Mouse (Mus musculus) adrenal gland, adult 18-20 months (tissue): Measurements from ENCODE around the gene Dph6. TPM values are rescaled to one million over a fixed set of nuclear protein-coding genes. Genes with fewer than 3 reads are reported as not detected.
"Not testable (repeated sequence)": the region's sequence is repeated elsewhere in the genome, so short reads cannot be mapped to it uniquely, and the experiment has no call there.

ENCODE experiments used
- DNase-seq, 2 experiments: peaks; one replicate each; pipeline ENCODE4 v3.0.0; 2021 to 2022; ENCODE audit warnings: low spot score in 2 of 2
- long read RNA-seq, 2 experiments: library from polyadenylated mRNA; stranded (forward); transcript quantifications; one replicate each; pipeline ENCODE4 v2.0.0; 2021
- total RNA-seq, 2 experiments: library from RNA; stranded (reverse); gene quantifications; 1 replicate in 1 of 2; 2 replicates in 1 of 2; pipeline ENCODE4 v1.2.3; 2021

The Dph6 gene
- 10 to 100 TPM; 12.6 to 17.6 TPM for total RNA-seq
- long read RNA-seq, experiment 1, transcript Dph6-203 (9 exons, 2,734 nt), result major isoform, 7 of 9 reads
- long read RNA-seq, experiment 1, partial matches to known transcripts, result 0 of 9 reads
- long read RNA-seq, experiment 1, other reads (novel, unspliced or antisense), result 2 of 9 reads
- long read RNA-seq, experiment 2, partial matches to known transcripts, result 0 of 9 reads
- long read RNA-seq, experiment 2, other reads (novel, unspliced or antisense), result 4 of 9 reads

DNA sequence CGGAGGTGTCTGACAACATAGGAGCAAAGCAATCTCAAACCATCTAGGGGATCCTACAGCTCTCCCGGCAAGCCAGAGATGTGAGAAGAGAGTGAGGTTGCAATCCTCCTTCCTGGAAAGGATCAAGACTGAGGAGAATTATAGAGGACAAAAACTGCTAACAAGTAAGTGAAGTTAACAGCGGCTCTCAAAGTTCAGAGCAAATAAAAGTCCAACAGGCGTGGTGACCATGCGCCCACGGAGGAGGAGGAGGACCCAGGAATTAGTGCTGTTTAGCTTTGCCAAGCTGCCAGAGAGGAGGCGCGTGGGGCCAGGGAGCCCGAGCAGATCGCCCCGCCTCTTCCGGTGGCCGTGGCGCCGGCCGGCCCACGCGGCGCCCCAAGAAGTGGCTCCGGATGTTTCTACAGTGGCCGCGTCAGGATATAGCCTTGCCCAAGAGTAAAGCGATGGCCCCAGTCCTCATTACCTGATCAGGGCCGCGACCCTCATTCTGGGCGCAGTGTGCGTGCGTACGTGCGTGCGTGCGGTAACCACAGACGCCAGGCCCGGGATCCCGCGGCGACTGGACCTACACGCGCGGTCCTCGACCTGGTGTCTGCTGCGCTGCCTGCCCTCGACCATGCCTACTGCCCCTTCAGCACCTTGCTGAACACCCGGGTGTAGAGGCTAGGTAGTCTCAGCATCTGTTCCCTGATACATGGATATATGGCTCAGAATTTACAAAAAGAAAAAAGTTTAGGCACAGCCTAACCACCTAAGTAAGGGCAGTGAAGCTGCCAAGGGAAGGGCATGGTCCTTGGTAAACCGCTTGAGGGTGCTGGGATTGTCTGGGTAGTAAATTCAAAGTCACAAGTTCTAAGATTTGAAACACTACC, at the start of gene Dph6:
TSS of gene Dph6 (minus strand) at position 600 of the 875 bp plus-strand sequence.
- DNase-seq, result peak; percentile 75 to 78

DNA sequence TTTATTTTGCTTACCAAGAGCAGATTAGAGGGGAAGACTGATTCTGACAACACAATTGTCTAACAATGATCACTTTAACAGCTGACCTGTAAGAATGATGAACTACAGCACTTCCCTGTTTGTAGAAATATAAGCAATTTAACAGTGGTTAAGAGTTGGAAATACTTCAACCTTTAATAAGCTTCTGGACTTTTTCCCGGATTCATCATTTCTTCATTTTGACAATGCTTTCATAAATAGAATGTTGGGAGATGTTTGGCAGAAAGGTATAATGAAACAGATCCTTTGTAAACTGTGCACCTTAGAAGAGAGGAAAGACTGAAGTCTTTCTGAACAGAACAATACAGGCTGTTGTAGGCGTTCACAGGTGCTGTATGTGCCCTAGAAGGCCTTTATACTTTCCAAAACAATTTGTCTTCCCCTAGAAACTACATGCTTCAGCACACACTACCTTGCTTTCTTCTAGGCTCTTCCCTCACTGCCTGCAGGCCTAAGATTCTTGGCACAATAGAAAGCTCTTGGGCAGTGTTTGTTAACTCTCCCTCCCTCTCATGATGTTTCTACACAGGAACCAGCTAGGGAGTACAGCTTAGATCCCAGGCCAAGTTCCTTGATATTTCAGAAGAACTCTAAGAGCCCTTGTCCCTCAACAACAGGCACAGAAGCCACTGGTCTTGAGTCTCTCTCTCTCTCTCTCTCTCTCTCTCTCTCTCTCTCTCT, 46.4 kb upstream of the Dph6 start:
- no peak for DNase-seq

DNA sequence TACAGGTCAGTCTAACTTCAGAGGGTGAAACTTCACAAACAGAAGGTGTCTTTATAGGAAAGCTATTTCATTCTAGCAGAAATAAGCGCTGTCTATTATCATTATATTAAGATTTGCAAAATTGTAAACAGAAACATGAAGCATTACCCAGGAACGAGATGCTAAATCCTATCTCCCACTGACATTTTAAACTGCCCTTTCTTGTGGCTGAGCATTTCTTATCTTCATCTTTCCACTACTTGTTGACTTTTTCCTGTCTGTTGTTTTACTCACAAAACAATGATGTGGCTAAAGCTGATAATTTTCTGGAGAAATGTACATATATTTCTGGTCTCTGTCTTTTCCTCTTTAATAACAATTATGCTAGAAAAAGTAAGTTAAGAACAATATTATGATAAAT, 36.8 kb upstream of the Dph6 start:
- DNase-seq, result no peak

DNA sequence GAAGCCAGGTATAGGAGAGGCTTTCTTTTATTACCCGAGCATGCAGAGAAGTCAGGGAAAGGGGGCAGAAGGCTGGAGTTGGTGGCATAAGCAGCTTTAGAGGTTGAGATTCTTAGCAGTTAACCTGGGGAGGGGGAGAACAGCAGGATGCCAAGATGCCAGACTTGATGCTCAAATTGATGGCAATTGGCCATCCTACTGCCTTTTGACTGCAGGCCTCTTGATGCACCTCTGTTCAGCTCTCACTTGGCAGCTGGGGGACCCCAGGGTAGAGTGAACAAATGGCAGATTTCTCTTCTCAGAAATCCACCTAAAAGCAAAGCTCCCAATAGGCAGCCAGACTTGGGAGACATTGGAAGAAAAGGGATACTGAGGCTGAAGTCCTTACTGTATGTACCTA, 32.7 kb upstream of the Dph6 start:
- no peak for DNase-seq

DNA sequence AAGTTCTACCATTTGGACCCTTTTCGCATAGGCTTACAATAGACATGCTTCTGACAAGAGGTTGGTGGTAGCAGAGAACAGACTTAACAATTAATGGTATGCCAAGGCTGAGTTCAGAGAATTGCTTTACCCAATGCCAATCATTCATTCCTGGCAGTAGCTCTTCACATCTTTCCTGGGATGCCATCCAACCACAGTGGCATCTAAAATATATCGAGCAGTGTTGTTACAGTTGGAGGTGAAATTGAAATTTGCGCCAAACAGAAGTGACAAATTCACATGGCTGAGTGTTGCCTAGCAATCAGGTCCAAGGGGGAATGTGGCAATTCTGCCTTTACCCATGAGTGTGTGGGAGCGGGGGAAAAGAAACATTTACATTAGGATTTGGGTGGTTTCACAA, 32.3 kb upstream of the Dph6 start:
- no peak for DNase-seq

DNA sequence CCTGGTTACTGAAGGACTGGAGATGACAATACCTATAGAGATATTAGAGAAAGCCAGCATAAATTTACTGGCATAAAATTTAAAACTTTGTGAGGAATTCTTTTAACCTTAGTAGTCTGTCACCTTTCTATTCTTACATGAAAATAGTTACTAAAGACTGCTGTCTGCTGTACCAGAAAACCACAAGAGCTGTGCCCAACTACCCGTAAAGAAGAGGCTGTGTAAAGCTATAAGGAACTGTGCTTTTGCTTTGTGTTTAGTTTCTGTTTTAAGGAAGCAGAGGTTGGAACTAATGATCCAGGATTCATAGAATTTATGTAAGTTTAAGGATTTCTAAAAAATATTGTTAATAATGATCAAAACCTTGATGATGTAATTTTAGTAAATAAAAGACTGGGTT, 19.1 kb upstream of the Dph6 start:
- DNase-seq, result no peak

DNA sequence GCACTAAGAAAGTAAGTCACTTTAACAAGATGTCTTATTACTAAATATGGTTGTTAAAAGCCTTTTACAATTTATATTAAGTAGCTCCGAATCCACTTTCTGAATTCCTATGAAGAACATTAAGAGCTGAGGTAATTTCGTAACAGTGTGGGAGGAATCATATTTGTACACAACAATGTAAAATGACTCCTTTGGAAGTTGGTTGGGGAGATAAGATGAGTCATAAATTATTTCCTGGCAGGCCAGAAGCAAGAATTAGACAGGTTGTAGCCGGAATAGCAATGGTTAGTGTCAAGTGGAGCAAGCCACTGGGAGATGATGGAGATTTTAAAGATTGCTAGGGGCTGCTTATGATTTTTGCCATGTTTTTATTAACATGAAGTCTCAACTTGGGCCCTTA, 16.2 kb upstream of the Dph6 start:
- DNase-seq, result no peak

DNA sequence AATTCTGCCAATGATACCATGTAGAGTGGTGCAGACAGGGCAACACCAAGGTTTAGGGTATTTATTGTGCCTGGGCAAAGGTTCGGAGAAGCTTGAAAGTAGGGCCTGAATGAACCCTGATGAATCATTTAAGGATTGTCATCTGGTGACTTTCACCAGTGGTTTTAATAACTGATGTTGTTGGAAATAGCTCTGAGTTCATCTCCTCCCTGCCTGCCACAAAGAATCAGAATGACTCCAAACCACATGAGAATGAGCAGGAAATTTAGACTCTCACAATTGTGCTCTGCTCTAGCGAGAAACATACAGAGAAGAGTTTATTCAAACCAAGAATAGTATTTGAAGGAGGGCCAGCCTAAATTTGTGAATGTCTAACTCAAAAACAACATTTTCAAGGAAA, 4.2 kb upstream of the Dph6 start:
- no peak for DNase-seq

DNA sequence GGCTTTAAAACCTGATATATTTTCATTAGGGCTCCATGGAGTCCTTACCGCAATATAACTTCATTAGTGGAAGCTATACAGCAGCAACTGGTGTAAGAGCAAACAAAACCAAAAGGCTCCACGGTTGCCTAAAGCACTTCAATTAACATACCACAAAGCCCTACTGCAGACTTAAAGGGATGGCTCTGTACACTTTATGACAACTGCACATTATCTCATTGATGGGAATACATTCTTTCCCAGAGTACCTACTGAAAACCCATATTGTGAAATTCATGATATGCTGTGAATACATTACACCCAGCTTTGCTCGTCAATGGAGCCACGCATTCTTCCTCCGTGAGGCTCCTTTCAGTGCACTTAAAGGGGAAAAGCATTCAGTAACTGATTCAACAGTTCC, 8.5 kb downstream of the Dph6 start:
- DNase-seq, result no peak

DNA sequence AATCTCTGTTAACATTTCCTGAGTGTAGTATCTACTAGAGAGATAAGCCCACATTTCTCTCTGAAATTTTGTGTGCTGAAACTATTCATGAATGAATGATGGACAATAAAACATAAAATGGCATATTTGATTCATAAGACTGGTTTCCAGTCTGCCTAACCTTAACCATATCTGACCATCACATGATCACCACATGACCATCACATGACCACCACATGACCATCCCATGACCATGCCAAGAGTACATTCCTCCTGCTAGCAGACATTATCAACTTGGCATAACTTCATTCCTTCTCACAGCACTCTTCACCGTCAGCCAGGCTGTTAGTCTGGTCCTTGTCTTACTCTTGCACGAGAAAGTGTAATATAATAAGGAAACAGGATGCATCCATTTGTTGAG, 10.9 kb downstream of the Dph6 start:
- DNase-seq, result no peak

DNA sequence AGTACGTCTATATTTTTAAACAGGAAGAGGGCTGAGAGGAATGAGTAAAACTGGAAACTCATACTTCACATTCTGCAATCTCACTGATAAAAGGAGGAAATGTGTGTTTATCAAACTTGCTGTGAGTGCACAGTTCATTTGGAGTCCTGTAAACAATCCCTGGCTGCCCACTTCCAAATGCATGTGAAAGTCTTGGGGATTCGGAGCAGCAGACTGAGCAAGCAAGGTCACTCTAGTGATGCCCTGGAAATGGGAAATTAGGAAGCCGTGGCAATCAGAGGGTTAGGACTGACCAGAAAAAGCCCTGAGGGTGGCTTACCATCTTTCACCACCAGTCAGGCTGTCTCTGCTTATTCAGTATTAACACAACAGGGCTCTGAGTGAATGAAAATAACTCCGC, 30.1 kb downstream of the Dph6 start:
- DNase-seq, result no peak

DNA sequence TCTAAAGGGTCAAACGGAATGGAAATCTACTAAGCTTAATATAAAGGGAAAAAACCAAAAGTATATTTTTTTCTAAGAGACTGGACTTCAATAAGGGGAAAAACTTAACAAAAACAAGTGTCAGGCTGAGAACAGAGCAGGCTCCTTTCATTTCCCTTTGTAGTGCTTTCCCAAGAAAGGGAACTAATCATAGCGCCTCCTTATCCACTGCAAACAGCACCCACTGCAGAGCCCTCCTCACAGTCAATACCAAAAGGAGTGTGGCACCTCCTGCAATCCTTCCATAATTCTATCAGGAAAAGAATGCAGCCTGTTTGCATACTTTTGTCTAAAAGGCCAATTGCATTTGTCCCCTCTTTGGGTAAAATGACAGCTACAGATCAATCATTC, 32.2 kb downstream of the Dph6 start:
- DNase-seq, result no peak

DNA sequence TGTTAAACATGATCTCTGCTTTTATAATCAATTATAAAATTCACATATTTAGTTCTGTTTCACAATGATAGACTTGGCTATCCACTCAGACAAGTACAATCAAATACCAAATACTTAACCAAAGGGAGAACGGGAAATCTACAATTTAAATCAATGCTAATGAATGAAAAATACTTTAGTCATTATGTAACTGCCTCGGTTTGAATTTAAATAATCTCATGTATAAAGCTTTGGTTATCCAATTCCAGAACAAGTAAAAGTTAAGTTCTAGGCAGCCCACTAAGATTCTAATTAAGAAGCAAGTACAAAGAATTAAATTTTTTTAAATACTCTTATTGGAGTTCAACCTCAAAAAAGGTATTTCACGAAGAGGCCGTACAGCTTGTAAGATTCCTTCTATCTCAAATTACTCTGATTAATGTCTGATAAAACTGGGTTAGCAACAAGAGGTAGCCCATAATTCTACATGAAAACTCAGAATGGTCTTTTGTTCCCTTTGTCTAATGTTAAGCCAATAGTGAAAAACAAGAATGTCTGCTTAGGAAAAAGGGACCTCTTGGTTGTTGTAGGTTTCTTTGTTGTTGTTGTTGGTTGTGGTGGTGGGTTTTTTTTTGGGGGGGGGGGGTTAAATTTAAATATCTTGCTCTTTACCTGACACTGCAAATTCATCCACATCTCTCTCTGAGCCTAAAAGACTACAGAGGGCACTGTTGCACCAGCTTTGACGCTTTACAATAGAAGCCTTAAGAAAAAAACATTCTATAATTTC, 32.8 kb downstream of the Dph6 start:
- no peak for DNase-seq

DNA sequence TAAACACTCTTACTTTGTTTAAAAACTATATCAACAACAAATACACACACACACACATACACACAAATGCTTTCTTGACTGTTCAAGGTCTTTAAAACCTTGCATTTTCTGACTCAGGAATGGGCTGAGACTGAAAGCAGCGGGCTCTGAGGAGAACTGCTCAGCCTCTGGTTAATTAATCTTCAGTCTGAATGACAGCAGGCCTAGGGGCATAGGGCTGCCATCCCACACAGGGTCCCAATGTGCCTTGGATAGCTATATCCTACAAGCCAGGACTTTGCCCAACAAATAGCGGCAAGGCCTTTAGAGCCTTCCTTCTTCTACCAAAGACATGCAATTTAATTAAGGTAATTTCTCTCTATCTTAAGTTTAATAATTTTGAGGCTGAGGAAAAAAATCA, 43.2 kb downstream of the Dph6 start:
- DNase-seq, result no peak

DNA sequence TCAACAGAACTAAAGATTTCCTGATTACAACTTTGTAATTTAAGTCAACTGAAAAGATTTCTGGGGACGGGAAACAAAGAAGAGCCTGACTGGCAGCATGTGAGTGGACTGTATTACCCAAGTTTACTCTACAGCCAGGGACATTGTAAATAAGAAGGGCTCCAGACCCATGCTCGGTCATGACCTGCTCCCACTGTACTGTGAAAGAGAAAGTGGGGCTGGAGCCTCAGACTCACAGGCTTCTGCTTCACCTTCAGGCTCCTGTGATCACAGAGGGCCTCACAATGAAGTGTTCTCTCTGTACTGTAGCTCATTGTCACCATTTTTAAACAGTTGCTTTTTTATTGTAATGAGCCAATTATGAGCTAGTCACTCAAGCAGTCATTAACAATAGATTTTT, 44.7 kb downstream of the Dph6 start:
- DNase-seq, result no peak

DNA sequence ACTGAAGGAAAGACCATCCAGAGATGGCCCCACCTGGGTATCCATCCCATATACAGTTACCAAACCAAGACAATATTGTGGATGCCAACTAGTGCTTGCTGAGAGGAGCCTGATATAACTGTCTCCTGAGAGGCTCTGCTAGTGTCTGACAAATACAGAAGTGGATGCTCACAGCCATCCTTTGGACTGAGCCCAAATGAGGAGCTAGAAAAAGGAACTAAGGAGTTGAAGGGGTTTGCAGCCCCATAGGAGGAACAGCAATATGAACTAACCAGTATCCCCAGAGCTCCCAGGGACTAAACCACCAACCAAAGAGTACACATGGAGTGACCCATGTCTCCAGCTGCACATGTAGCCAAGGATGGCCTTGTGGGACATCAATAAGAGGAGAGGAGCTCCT, 49.6 kb downstream of the Dph6 start:
- not testable (repeated sequence) for DNase-seq

DNA sequence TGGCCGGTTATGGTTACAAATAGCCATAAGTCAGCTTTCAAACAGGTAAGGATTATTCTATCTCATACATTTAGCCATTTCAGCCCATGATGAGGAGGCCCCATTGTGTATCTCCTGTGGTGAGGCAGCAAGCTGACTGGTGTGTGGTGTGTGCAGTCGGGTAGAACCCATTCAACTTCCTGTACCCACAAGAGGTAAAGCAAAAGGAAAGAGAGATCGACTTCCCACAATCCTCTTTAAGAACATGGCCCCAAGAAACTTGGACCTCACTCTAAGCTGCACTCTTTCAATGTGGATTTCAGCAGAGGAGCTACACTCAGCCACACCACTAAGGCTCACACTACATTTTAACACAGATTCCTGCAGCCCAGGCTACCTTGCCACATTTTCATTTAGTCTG, 53.6 kb downstream of the Dph6 start:
- no peak for DNase-seq

DNA sequence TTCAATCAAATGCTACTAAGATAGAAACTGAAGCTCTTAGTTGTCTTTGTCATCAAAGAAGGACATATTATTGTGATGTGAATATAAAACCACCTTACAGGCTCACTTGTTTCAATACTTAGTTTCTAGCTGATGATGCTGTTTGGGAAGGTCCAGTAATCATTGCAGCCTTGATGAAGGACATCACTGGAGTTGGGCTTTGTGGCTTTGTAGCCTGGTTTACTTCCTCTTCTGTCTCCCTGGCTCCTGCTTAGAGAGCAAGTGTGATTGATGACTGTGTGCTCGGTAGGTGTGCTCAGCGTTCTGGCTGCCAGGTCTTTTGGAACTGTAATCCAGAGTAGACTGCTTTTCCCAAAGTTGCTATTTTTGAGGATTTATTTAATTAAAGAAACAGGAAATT, 55.0 kb downstream of the Dph6 start:
- no peak for DNase-seq

DNA sequence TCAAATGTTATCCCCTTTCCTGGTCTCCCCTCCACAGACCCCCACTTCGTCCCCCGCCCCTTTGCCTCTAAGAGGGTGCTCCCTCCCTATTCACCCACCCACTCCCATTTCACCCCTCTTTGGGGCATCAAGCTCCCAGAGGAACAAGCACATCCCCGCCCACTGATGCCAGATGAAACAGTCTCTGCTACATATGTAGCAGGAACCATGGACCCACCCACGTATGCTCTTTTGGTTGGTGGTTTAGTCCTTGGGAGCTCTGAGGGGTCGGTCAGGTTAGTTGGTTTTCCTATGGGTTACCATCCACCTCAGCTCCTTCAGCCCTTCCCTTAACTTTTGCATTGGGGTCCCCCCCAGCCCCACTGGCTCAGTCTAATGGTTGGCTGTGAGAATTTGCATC, 61.4 kb downstream of the Dph6 start:
- no peak for DNase-seq

DNA sequence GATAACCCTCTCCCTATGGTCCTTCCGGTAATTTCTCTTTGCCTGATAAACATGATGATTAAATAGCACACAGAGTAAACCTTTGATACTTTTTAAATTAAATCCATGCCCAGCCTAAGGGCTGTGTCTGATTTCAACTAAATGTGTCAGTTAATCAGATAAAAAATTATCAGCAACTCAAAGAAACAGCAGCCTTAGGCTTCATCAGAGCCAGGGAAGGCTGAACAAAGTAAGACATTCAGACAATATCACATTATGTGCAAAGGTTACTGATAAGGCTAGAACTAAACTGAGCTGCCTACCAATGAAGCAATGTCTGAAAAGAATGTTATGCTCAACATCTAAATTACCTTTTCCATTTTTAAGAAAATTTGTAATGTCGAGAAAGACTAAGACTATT, 74.0 kb downstream of the Dph6 start:
- no peak for DNase-seq

DNA sequence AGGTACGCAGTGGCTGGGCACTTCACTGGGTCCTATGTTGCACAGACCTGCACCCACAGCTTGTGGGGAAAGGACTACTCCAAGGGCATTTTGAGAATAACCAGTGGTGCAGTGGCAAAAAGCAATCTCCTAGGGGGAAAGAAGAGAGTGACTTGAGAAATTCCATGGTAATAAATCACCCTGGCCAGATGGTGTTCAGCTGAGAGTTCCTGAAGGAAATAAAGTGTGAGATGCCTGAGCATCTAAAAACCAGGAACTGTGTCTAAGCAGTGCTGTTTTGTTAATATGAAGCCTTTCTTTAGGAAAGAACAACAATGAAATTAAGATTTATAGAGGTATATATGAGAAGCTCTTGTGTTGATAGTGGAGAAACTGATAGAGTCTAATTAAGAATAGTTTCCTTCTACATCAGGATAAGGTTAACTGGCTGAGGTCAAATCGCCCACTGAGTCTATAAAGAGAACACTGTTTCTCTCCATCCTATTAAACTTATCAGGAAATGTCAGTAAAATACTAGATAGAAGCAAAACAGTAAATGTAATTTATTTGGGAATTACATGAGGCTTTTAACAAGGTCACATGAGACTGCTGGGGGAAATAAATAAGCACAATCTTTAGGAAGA, 111.7 kb downstream of the Dph6 start:
- no peak for DNase-seq
